Mouse (Mus musculus) erythroblast, embryonic 14.5 days (primary cell): Measurements from ENCODE around the gene Usp49. TPM values are rescaled to one million over a fixed set of nuclear protein-coding genes. Genes with fewer than 3 reads are reported as not detected.

Experiments
- H3K27me3 ChIP-seq: 2 replicates; pipeline ENCODE4 v1.6.1; 2012; ENCODE audit warnings: inconsistent platforms; ENCODE audit not compliant: control insufficient read depth
- H3K36me3 ChIP-seq: 2 replicates; pipeline ENCODE4 v1.6.1; 2012; ENCODE audit warnings: mild to moderate bottlenecking, inconsistent platforms; ENCODE audit not compliant: control insufficient read depth
- H3K4me1 ChIP-seq: 2 replicates; pipeline ENCODE4 v1.6.1; 2012; ENCODE audit warnings: inconsistent platforms; ENCODE audit not compliant: control insufficient read depth
- H3K4me3 ChIP-seq: replicated peaks from 2 replicates; pipeline ENCODE3; 2012; ENCODE audit warnings: moderate library complexity, mild to moderate bottlenecking, inconsistent platforms
- H3K9me3 ChIP-seq: 2 replicates; pipeline ENCODE4 v1.6.1; 2012; ENCODE audit warnings: low read length, inconsistent platforms, mixed read lengths; ENCODE audit not compliant: control insufficient read depth
- GATA1 ChIP-seq: IDR thresholded peaks from 2 replicates; pipeline ENCODE4 v1.6.1; 2012; ENCODE audit warnings: low read length, inconsistent platforms, mixed read lengths
- TAL1 ChIP-seq: IDR thresholded peaks from 3 replicates; pipeline ENCODE4 v1.6.1; 2012; ENCODE audit warnings: low read length, inconsistent platforms, mixed read lengths
- polyA plus RNA-seq: library from polyadenylated mRNA; stranded (reverse); fragments of >175 nt; gene quantifications from 2 replicates; pipeline ENCODE4 v1.2.3, GENCODE M21; 2012

Gene Usp49
- polyA plus RNA-seq, 1 experiment: 2.4 TPM

DNA sequence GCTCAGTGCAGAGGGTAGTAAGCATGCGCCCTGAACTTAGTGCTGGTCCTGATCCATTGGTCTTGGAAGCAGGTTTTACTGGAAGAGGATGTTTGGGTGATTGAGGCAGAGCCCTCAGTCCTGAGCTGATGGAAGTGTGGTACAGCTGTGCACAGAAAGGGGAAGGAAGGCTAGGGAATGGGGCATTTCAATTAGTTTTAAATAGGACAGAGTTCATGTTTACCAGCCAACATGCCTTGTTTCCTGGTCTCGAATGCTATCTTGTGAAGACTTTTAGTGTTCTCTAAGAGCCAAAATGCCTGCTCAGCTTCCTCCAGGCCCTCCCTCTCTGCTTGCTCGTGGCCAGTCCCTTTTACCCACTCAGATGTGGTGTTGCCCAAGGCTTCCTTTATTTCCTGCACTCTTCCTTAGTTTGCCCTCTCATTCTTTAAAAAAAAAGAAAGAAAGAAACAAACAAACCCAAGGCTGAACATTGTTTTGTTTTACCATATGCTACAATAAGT lies 28.3 kb downstream of the Usp49 start:
- Histone ChIP-seq H3K9me3 (no peaks in the 10 kb centered on the region), H3K4me3 (no peak overlapping the region), H3K4me1 (peaks cover 2% of the 10 kb centered on the region; the same call in 1 of the 2 replicates), H3K36me3 (peaks cover 59% of the 10 kb centered on the region), H3K27me3 (no peaks in the 10 kb centered on the region)
- TF ChIP-seq TAL1: no peak
- TF ChIP-seq GATA1: no peak

- Histone ChIP-seq H3K27me3 (no peaks in the 10 kb centered on the region), H3K9me3 (no peaks in the 10 kb centered on the region), H3K36me3 (peaks cover 65% of the 10 kb centered on the region), H3K4me1 (peaks cover 4% of the 10 kb centered on the region; the same call in 1 of the 2 replicates), H3K4me3 (no peak overlapping the region)
- TF ChIP-seq GATA1: no peak
- TF ChIP-seq TAL1: no peak
These were observed 32.7 kb downstream of the Usp49 start for GRCm38 (mm10) chr17:47663009-47663713.

DNA sequence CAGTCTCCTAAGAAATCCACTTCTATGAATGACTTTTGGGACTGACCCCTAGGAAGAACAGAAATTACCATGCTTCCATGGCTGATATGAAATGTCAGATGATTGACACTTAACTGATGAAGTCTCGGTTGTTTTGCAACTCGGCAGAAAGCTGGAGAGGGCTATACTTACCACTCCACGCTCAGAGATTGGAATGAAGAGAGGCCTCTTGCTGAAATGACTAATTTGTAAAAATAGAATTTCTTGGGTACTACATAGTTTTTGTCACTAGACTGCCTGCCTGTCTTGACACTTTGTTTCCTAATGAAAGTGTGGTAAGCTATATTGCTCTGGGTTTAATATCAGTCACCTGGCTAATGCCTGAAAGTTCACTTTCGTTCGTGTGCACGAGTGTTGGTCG lies 34.0 kb downstream of the Usp49 start:
- TF ChIP-seq GATA1 (no peak), TAL1 (no peak)
- Histone ChIP-seq H3K27me3 (no peaks in the 10 kb centered on the region), H3K4me1 (peaks cover 4% of the 10 kb centered on the region; the same call in 1 of the 2 replicates), H3K4me3 (no peak overlapping the region), H3K9me3 (no peaks in the 10 kb centered on the region), H3K36me3 (peaks cover 61% of the 10 kb centered on the region)

- H3K4me3 ChIP-seq: no peak overlapping the region
- TF ChIP-seq TAL1 (no peak), GATA1 (no peak)
- peaks cover 56% of the 10 kb centered on the region for H3K36me3 ChIP-seq
- peaks cover 13% of the 10 kb centered on the region for H3K4me1 ChIP-seq
- H3K9me3 ChIP-seq: no peaks in the 10 kb centered on the region
- H3K27me3 ChIP-seq: peaks cover 24% of the 10 kb centered on the region
These were observed 38.7 kb downstream of the Usp49 start for GRCm38 (mm10) chr17:47669166-47669565.

DNA sequence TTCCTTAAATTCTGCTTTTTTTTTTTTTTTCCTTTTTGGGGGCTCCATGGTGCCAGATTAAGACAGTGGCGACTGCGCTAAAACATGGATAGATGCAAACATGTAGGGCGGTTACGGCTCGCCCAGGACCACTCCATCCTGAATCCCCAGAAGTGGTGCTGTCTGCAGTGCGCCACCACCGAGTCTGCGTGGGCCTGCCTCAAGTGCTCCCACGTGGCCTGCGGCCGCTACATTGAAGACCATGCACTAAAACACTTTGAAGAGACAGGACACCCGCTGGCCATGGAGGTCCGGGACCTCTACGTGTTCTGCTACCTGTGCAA lies 41.5 kb downstream of the Usp49 start:
- no peaks in the 10 kb centered on the region for H3K9me3 ChIP-seq
- peaks cover 24% of the 10 kb centered on the region for H3K27me3 ChIP-seq
- TF ChIP-seq GATA1 (no peak), TAL1 (no peak)
- peak overlapping the region; percentile 27 for H3K4me3 ChIP-seq
- H3K4me1 ChIP-seq: peaks cover 10% of the 10 kb centered on the region
- H3K36me3 ChIP-seq: peaks cover 60% of the 10 kb centered on the region

GRCm38 (mm10) chr17:47672311-47673111 lies 42.0 kb downstream of the Usp49 start:
- TF ChIP-seq GATA1 (no peak), TAL1 (no peak)
- Histone ChIP-seq H3K9me3 (no peaks in the 10 kb centered on the region), H3K36me3 (peaks cover 60% of the 10 kb centered on the region), H3K4me1 (peaks cover 10% of the 10 kb centered on the region), H3K27me3 (peaks cover 24% of the 10 kb centered on the region), H3K4me3 (peak overlapping the region; percentile 27)

DNA sequence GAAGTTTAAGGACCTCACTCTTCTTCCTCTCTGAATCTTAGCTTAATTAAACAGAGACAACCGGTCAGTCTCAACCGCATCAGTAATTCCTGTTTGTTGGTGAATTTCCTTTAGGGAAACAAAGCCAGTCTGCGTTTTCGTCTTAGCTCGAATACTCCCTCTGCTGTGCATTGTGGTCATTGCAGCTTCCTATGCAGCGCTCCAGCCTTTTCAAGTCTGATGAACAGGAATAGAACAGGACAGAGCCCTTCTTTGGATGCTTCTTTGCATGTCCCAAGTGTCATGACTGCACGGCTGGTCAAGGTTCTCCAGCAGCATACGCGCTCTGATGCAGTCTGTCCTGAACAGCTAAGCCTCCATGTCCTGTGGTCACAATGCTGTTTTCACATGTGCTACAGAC lies 46.1 kb downstream of the Usp49 start:
- Histone ChIP-seq H3K36me3 (peaks cover 97% of the 10 kb centered on the region), H3K4me1 (peaks cover 10% of the 10 kb centered on the region), H3K27me3 (peaks cover 15% of the 10 kb centered on the region), H3K4me3 (no peak overlapping the region), H3K9me3 (no peaks in the 10 kb centered on the region)
- no peak for TF ChIP-seq TAL1
- no peak for TF ChIP-seq GATA1

DNA sequence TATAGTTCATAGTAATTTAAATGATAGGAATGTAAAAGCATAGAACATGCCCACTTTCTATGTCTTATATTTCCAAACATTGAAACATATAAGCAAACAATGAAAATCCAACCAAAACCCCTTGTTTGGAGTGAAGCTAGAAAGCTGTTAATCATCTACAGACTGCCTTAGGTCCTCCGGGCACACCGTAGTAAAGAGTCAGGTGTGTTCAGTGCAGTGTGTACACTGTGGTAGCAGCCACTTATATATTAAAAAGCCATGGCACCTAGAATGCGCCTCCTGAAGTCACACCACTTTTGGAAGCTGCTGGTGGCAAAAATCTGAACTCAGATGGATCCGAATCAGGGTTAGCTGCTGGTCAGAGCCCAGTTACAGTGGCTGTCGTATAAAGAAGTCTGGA lies 47.7 kb downstream of the Usp49 start:
- Histone ChIP-seq H3K9me3 (no peaks in the 10 kb centered on the region), H3K36me3 (peaks cover 100% of the 10 kb centered on the region), H3K27me3 (no peaks in the 10 kb centered on the region), H3K4me1 (peaks cover 12% of the 10 kb centered on the region), H3K4me3 (no peak overlapping the region)
- TF ChIP-seq GATA1: no peak

DNA sequence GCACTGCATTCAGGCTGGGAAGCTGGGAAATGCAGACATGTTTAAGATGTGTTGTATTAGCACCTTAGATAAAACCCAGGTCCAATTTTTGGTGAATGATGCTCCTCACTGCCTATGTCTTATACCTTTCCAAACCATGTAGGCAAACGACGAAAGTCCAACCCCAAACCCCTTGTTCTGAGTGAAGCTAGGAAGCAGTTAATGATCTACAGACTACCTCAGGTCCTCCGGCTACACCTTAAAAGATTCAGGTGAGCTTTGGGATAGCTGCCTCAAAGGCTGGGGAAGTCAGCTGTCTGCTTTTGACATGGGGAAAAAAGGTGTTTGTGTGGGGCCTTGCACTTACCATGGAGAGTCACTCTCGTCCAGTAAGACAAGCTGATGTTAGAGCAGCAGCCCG lies 48.2 kb downstream of the Usp49 start:
- Histone ChIP-seq H3K27me3 (no peaks in the 10 kb centered on the region), H3K4me1 (peaks cover 14% of the 10 kb centered on the region), H3K9me3 (no peaks in the 10 kb centered on the region), H3K4me3 (no peak overlapping the region), H3K36me3 (peaks cover 100% of the 10 kb centered on the region)
- no peak for TF ChIP-seq GATA1
